Mouse (Mus musculus) bone marrow, adult 2 months (tissue): ENCODE data around the gene Ndufv1.

Experiments used
- CTCF ChIP-seq: fragments of 200-500 bp; IDR thresholded peaks from 2 replicates; pipeline ENCODE4 v1.5.1; 2011; ENCODE audit warnings: low read length, control low read depth; ENCODE audit not compliant: control insufficient read depth, insufficient read depth
- POLR2A ChIP-seq: fragments of 200-500 bp; IDR thresholded peaks from 2 replicates; pipeline ENCODE4 v1.6.1; 2011; ENCODE audit warnings: low read depth, mild to moderate bottlenecking, control low read depth, low read length, borderline replicate concordance; ENCODE audit not compliant: control insufficient read depth

DNA sequence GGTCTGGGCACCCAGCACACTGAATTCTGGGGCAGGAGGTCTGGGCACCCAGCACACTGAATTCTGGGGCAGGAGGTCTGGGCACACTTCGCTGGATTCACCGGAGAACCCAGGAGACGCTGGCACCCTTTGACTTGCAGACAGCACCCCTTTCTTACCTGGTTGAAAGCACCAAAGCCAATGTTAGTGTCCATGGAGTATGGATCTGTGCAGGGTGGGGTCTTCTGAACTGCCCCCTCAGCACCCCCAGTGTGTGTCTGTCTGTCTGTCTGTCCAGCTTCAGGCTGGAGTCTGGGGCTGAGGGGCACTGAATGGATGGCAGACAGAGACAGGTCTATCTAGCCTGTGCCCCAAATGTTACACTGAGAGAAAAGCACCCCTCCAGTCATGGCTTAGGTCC is 21.0 kb downstream of the Ndufv1 start:
- no peak for TF ChIP-seq POLR2A
- TF ChIP-seq CTCF, result no peak
